Mouse (Mus musculus) kidney, adult 2 months (tissue): ENCODE results near the gene Rbbp9. TPM values are rescaled to one million over a fixed set of nuclear protein-coding genes. Genes with fewer than 3 reads are reported as not detected.
A peak's percentile ranks its signal among the peaks of the same experiment; 100 is the strongest.

ENCODE experiments used
- DNase-seq: peaks from one replicate; pipeline ENCODE4 v3.0.0; 2021
- H3K27ac ChIP-seq: fragments of 200-500 bp; 2 replicates; pipeline ENCODE4 v1.5.1; 2012; ENCODE audit warnings: low read depth, low read length, control low read depth, inconsistent platforms; ENCODE audit not compliant: insufficient read depth
- H3K27me3 ChIP-seq: fragments of 200-500 bp; replicated peaks from 2 replicates; pipeline ENCODE4 v1.6.1; 2012; ENCODE audit warnings: mild to moderate bottlenecking, moderate library complexity, low read length, inconsistent platforms; ENCODE audit not compliant: control insufficient read depth, insufficient read depth
- H3K36me3 ChIP-seq: fragments of 200-500 bp; 2 replicates; pipeline ENCODE4 v1.6.1; 2012; ENCODE audit warnings: mild to moderate bottlenecking, moderate library complexity, low read length, inconsistent platforms; ENCODE audit not compliant: control insufficient read depth, insufficient read depth
- H3K4me1 ChIP-seq: fragments of 200-500 bp; 2 replicates; pipeline ENCODE4 v1.6.1; 2011; ENCODE audit warnings: low read length; ENCODE audit not compliant: control insufficient read depth, insufficient read depth
- H3K4me3 ChIP-seq: fragments of 200-500 bp; 2 replicates; pipeline ENCODE4 v1.5.1; 2011; ENCODE audit warnings: mild to moderate bottlenecking, low read depth, low read length, control low read depth; ENCODE audit not compliant: insufficient read depth
- CTCF ChIP-seq: fragments of 200-500 bp; conservative IDR thresholded peaks from 2 replicates; pipeline ENCODE4 v1.5.1; 2011; ENCODE audit warnings: low read depth, mild to moderate bottlenecking, control low read depth, low read length, moderate library complexity, mixed read lengths; ENCODE audit not compliant: insufficient read depth, insufficient read length
- POLR2A ChIP-seq: fragments of 200-500 bp; IDR thresholded peaks from one replicate; pipeline ENCODE4 v1.6.1; 2011; ENCODE audit warnings: low read depth, low read length, control low read depth
- WGBS: fragments of 180-500 bp; shearing (Covaris S2); methylation state at CpG from one replicate; pipeline ENCODE4 v1.1.7; 2018; 5-methylcytosine and 5-hydroxymethylcytosine counted together
- polyA plus RNA-seq: library from polyadenylated mRNA; depleted of rRNA; stranded (reverse); fragments of >200 nt; gene quantifications from 2 replicates; pipeline ENCODE4 v1.2.3, GENCODE M21; 2012

The Rbbp9 gene
- polyA plus RNA-seq, 1 experiment, result 31.7 TPM

DNA sequence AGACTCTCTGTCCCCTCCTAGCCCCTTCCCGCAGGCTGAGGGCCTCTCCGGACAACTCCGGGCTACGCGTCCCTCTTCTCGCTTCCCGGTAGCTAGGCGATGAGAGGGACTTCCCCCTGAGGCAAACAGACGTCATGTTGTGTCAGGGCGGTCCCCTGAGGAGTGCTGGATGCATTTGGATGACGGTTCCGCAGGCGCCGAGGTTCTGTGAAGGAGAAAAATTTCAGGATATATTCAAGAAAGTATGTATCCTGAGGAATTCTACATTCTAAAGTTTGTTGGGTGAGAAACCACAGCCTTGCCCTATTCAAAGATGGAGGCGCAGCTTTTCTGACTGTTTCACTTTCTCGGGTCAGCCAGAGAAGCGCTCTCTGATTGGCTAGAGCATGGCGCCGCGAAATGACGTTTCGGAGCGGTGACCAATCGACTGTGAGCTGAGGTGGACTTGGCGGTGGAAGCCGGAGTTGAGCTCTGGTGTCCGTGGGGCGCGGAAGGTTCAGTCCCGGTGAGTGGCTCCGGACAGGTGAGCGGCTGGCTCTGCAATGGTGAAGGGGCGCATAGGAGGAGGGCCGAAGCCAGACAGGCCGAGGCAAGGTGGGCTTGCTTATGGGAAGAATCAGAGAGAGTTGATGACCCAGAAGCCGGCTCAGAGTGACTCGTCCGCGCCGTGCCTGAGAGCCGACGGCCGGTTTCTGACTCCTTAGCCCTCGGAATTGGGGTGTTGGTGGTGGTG is 5.3 kb upstream of the Rbbp9 start, which contains the start of gene Sec23b:
TSS of gene Sec23b (plus strand) at position 410 of the 733 bp plus-strand sequence.
- H3K4me1 ChIP-seq, result peaks cover 11% of the 10 kb centered on the region; the same call in 1 of the 2 replicates
- H3K27me3 ChIP-seq, result no peaks in the 10 kb centered on the region
- H3K4me3 ChIP-seq, result peak within 1 kb of the TSS; percentile 74
- DNase-seq, result peak; percentile 99
- WGBS, result under 1% methylated on average over 44 of the region's 44 CpGs
- H3K27ac ChIP-seq, result peak within 1 kb of the TSS; percentile 97
- TF ChIP-seq POLR2A (peak; percentile 65), CTCF (no peak)
- H3K36me3 ChIP-seq, result peaks cover 1% of the 10 kb centered on the region; the same call in 1 of the 2 replicates

GRCm38 (mm10) chr2:144555286-144555819 is 4.7 kb upstream of the Rbbp9 start:
- Histone ChIP-seq H3K36me3 (peaks cover 1% of the 10 kb centered on the region; the same call in 1 of the 2 replicates), H3K27me3 (no peaks in the 10 kb centered on the region), H3K4me3 (peak overlapping the region; percentile 74), H3K4me1 (peaks cover 11% of the 10 kb centered on the region; the same call in 1 of the 2 replicates), H3K27ac (peak overlapping the region; percentile 97)
- no peak for DNase-seq
- WGBS, result under 1% methylated on average over 14 of the region's 14 CpGs
- no peak for TF ChIP-seq POLR2A
- no peak for TF ChIP-seq CTCF

- Histone ChIP-seq H3K4me3 (no peak overlapping the region), H3K36me3 (no peaks in the 10 kb centered on the region), H3K27me3 (no peaks in the 10 kb centered on the region), H3K4me1 (peaks cover 11% of the 10 kb centered on the region; the same call in 1 of the 2 replicates), H3K27ac (no peak overlapping the region)
- 92% methylated on average over 3 of the region's 3 CpGs for WGBS
- no peak for TF ChIP-seq CTCF
- no peak for TF ChIP-seq POLR2A
- no peak for DNase-seq
Measured at GRCm38 (mm10) chr2:144553905-144554304, 3.2 kb upstream of the Rbbp9 start.

- peaks cover 24% of the 10 kb centered on the region for H3K4me1 ChIP-seq
- DNase-seq, result no peak
- no peak overlapping the region for H3K27ac ChIP-seq
- WGBS, result 77% methylated on average over 4 of the region's 4 CpGs
- no peaks in the 10 kb centered on the region for H3K27me3 ChIP-seq
- TF ChIP-seq POLR2A (no peak), CTCF (no peak)
- H3K4me3 ChIP-seq, result no peak overlapping the region
- peaks cover 7% of the 10 kb centered on the region; the same call in 1 of the 2 replicates for H3K36me3 ChIP-seq
Measured at GRCm38 (mm10) chr2:144547559-144547958, 3.1 kb downstream of the Rbbp9 start.

GRCm38 (mm10) chr2:144545481-144545880 is 5.2 kb downstream of the Rbbp9 start:
- DNase-seq, result peak; percentile 91
- H3K4me3 ChIP-seq, result no peak overlapping the region
- H3K27me3 ChIP-seq, result no peaks in the 10 kb centered on the region
- WGBS, result 10% methylated on average over 1 of the region's 1 CpGs
- peak overlapping the region; percentile 99 for H3K27ac ChIP-seq
- peaks cover 9% of the 10 kb centered on the region; the same call in 1 of the 2 replicates for H3K36me3 ChIP-seq
- H3K4me1 ChIP-seq, result peaks cover 24% of the 10 kb centered on the region
- no peak for TF ChIP-seq CTCF
- no peak for TF ChIP-seq POLR2A

DNA sequence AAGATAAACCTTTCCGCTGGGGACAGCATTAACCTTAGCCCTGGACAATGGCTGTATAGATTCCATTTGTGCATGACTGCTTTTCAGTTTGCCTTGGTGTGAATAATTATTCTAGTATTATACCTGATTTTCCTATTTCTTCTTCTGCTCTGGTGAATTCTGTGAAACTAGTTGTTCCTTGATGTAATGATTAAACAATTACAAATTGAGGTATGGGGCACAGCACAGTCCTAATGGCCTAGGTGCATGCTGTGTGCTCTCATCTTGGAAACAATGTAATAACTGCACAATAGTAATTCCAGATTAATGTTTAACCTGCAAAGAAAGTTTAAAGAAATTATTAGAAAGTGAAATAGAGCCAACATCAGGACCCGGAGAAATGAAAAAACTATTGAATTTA is 5.6 kb downstream of the Rbbp9 start:
- TF ChIP-seq POLR2A, result no peak
- no peak for TF ChIP-seq CTCF
- WGBS, result 42% methylated on average over 2 of the region's 2 CpGs
- Histone ChIP-seq H3K4me1 (peaks cover 24% of the 10 kb centered on the region), H3K27me3 (no peaks in the 10 kb centered on the region), H3K27ac (peak overlapping the region; percentile 92), H3K4me3 (no peak overlapping the region), H3K36me3 (peaks cover 9% of the 10 kb centered on the region; the same call in 1 of the 2 replicates)
- peak; percentile 60 for DNase-seq

DNA sequence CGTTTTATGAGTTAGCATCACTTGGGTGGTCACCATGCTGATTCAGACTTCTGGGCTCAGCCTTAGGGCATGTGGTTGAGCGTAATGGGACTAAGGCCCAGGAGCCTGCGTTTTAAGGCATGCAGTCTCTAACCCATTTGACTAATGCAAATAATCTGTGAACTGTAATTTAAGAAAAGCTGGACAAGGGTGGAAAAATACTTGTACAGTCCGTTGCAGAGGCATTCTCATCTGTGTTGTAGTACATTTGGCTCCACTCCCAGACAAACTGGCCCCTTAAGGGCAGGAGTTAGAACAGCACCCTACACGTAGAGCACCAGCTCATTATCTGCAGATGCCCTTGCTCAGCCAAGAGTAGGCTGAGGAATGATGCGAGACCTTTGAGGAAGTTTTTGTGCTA is 6.0 kb downstream of the Rbbp9 start:
- 27% methylated on average over 6 of the region's 6 CpGs for WGBS
- H3K27ac ChIP-seq, result peak overlapping the region; percentile 92
- peaks cover 24% of the 10 kb centered on the region for H3K4me1 ChIP-seq
- TF ChIP-seq POLR2A (no peak), CTCF (no peak)
- H3K4me3 ChIP-seq, result no peak overlapping the region
- peaks cover 9% of the 10 kb centered on the region; the same call in 1 of the 2 replicates for H3K36me3 ChIP-seq
- H3K27me3 ChIP-seq, result no peaks in the 10 kb centered on the region
- peak; percentile 82 for DNase-seq
